Mouse (Mus musculus): Measurements from ENCODE around the gene Prkcq. TPM values are rescaled to one million over a fixed set of nuclear protein-coding genes. Genes with fewer than 3 reads are reported as not detected.

Prkcq gene
- polyA plus RNA-seq, 1 experiment from 2014 or later: 9.4 TPM

GRCm38 (mm10) chr2:11205720-11206119 is 33.8 kb downstream of the Prkcq start:
- Histone ChIP-seq H3K9ac (no peak overlapping the region), H3K4me2 (no peak overlapping the region), H3K36me3 (no peaks in the 10 kb centered on the region), H3K27me3 (no peaks in the 10 kb centered on the region), H3K4me1 (replicated peaks) (peaks cover 10% of the 10 kb centered on the region), H3K4me3 (no peak overlapping the region), H3K27ac (replicated peaks) (no peak overlapping the region), H3K9me3 (no peaks in the 10 kb centered on the region)
- ATAC-seq (ENCODE audit: low read depth): no peak
- 94% methylated on average over 6 of the region's 6 CpGs for WGBS

GRCm38 (mm10) chr2:11208263-11208662 is 36.4 kb downstream of the Prkcq start:
- H3K4me1 ChIP-seq (replicated peaks): peaks cover 11% of the 10 kb centered on the region
- no peaks in the 10 kb centered on the region for H3K9me3 ChIP-seq
- H3K4me2 ChIP-seq: no peak overlapping the region
- no peaks in the 10 kb centered on the region for H3K36me3 ChIP-seq
- H3K4me3 ChIP-seq: no peak overlapping the region
- H3K27me3 ChIP-seq: no peaks in the 10 kb centered on the region
- ATAC-seq (ENCODE audit: low read depth): no peak
- H3K27ac ChIP-seq (replicated peaks): no peak overlapping the region
- H3K9ac ChIP-seq: no peak overlapping the region
- 92% methylated on average over 9 of the region's 9 CpGs for WGBS

- no peak overlapping the region for H3K27ac ChIP-seq (replicated peaks)
- H3K9me3 ChIP-seq: no peaks in the 10 kb centered on the region
- H3K27me3 ChIP-seq: no peaks in the 10 kb centered on the region
- no peaks in the 10 kb centered on the region for H3K36me3 ChIP-seq
- H3K4me1 ChIP-seq (replicated peaks): peaks cover 11% of the 10 kb centered on the region
- no peak overlapping the region for H3K4me2 ChIP-seq
- no peak overlapping the region for H3K4me3 ChIP-seq
- WGBS: 84% methylated on average over 6 of the region's 6 CpGs
- ATAC-seq (ENCODE audit: low read depth): no peak
- no peak overlapping the region for H3K9ac ChIP-seq
Measured at GRCm38 (mm10) chr2:11209335-11209734, 37.4 kb downstream of the Prkcq start.

DNA sequence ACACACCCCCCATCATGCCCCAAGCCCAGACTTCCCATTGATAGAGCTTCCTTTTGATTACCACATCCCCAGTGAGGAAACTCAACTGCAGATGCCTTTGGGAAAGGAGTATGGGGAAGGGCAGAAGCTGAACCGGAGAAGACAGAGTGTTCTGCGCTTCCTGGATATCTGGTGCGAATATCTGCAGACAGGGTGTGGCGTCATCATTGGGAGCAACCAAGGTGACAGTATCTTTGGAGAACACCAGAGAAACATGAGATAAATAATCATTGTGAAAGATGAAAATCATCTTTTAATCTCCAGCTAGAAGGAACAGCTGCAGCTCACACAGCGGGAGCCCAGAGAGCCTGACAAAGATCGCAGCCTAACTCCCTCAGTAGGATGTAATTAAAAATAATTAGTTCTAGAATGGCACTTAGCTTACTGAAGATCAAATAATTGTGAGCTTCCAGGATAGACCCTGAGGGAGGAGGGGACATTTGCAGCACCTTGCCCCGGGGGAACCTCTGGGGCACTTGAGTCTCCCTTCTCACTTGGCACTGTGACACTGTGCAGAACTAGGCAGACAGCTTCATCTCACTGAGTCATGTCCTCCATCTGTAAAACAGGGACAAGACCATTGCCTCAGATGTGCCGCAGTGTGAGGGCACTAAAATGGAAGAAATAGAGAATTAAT is 38.5 kb downstream of the Prkcq start:
- no peak overlapping the region for H3K4me3 ChIP-seq
- H3K4me1 ChIP-seq (replicated peaks): peaks cover 11% of the 10 kb centered on the region
- H3K4me2 ChIP-seq: no peak overlapping the region
- H3K9me3 ChIP-seq: no peaks in the 10 kb centered on the region
- no peaks in the 10 kb centered on the region for H3K36me3 ChIP-seq
- peak; percentile 62; the same call in 1 of the 2 replicates for ATAC-seq (ENCODE audit: low read depth)
- H3K27me3 ChIP-seq: no peaks in the 10 kb centered on the region
- no peak overlapping the region for H3K9ac ChIP-seq
- peak overlapping the region; percentile 69 for H3K27ac ChIP-seq (replicated peaks)
- 64% methylated on average over 8 of the region's 8 CpGs for WGBS

DNA sequence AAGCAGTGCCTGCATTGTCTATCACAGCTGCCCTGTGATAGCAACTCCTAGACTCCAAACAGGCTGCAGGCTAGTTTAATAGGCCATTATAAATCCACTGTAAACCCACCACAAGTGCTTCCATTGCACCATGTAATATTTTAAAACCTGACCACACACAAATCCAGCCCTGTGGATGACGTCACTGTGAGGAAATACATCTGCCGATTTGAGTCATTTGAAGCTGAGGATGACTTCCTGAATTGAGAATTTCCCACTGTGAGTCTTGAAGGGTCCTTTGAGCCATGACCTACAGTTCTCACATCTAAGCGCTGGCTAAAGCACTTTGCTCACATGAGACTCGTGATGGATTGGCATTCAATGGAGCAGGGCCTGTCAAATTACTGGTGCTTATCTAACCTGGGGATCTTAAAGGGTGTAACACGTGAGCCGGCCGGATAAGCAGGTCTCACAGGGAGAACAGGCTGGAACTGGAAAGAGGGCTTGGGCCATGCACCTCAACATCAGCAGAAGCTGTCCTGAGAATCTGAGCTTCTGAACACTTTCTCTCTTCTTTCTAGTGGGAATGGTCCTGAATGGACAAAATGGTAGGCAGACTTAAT is 40.2 kb downstream of the Prkcq start:
- no peak for ATAC-seq (ENCODE audit: low read depth)

DNA sequence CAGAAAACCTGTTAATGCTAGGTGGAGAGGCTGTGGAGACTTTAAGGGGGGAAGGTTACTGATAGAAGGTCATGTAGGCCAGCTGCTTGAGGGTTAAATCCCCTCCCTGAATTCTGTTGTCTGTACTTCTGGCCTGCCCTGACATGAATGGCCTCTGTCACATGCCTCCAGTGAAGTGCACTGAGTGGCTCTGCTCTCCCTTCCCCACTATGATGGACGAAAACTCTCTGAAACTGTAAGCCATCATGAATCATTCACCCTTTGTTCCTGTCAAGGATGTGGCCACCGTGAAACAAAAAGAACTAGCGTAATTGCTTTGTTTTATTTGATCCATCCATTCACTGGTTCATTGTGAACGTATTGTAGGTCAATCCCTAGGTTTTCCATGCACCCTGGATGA is 44.5 kb downstream of the Prkcq start:
- Histone ChIP-seq H3K4me2 (no peak overlapping the region), H3K4me3 (no peak overlapping the region), H3K9me3 (no peaks in the 10 kb centered on the region), H3K27me3 (no peaks in the 10 kb centered on the region), H3K4me1 (replicated peaks) (no peaks in the 10 kb centered on the region), H3K9ac (no peak overlapping the region), H3K27ac (replicated peaks) (no peak overlapping the region), H3K36me3 (no peaks in the 10 kb centered on the region)
- ATAC-seq (ENCODE audit: low read depth): no peak
- WGBS: 43% methylated on average over 4 of the region's 4 CpGs

More for the DNA sequence above, 40.2 kb downstream of the Prkcq start:
- no peak overlapping the region for H3K4me3 ChIP-seq
- H3K9ac ChIP-seq: no peak overlapping the region
- peaks cover 11% of the 10 kb centered on the region for H3K4me1 ChIP-seq (replicated peaks)
- H3K36me3 ChIP-seq: no peaks in the 10 kb centered on the region
- H3K27ac ChIP-seq (replicated peaks): no peak overlapping the region
- H3K4me2 ChIP-seq: no peak overlapping the region
- no peaks in the 10 kb centered on the region for H3K27me3 ChIP-seq
- H3K9me3 ChIP-seq: no peaks in the 10 kb centered on the region
- 70% methylated on average over 7 of the region's 7 CpGs for WGBS

DNA sequence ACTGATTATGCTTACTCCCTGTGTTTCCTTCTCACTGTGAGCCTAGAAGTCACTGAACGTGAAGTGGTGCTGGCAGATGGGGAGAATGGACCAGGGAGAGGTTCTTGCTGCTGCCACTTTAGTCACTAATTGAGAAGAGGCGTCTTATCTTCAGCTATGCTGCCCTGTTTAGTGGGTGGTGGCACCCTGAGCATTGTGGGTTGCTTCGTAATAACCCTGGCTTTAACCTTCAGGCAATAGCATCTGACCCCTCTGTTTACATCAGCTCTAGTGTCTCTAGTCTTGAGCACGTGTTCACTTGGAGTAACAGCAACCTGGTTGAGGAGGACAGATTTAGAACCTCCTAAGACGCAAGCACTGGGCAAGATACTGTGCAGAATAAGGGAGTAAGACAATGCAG is 44.9 kb downstream of the Prkcq start:
- ATAC-seq (ENCODE audit: low read depth): no peak
- Histone ChIP-seq H3K4me3 (no peak overlapping the region), H3K36me3 (no peaks in the 10 kb centered on the region), H3K4me2 (no peak overlapping the region), H3K9ac (no peak overlapping the region), H3K27me3 (no peaks in the 10 kb centered on the region), H3K4me1 (replicated peaks) (no peaks in the 10 kb centered on the region), H3K9me3 (no peaks in the 10 kb centered on the region), H3K27ac (replicated peaks) (no peak overlapping the region)
- 75% methylated on average over 5 of the region's 5 CpGs for WGBS

DNA sequence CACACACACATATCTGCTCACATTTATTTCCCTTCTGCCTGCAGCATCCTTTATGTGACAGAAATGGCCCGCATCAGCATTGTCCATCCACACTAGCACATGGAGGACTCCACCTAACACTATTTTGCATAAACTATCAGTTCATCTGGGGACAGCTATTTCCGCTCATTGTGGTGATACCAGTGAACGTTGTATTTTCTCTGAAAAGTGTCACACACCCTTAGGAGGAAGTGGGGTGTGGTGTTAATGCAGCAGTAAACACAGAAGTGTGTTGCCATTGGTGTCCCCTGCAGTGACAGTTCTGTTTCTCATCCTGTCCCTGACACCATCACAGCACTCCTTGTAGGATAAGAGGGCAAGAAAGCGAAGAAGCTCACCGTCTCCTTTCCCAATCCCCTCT is 46.2 kb downstream of the Prkcq start:
- Histone ChIP-seq H3K4me2 (no peak overlapping the region), H3K9me3 (no peaks in the 10 kb centered on the region), H3K27ac (replicated peaks) (no peak overlapping the region), H3K4me3 (no peak overlapping the region), H3K36me3 (no peaks in the 10 kb centered on the region), H3K27me3 (no peaks in the 10 kb centered on the region), H3K9ac (no peak overlapping the region), H3K4me1 (replicated peaks) (no peaks in the 10 kb centered on the region)
- ATAC-seq (ENCODE audit: low read depth): no peak
- WGBS: 82% methylated on average over 5 of the region's 5 CpGs

DNA sequence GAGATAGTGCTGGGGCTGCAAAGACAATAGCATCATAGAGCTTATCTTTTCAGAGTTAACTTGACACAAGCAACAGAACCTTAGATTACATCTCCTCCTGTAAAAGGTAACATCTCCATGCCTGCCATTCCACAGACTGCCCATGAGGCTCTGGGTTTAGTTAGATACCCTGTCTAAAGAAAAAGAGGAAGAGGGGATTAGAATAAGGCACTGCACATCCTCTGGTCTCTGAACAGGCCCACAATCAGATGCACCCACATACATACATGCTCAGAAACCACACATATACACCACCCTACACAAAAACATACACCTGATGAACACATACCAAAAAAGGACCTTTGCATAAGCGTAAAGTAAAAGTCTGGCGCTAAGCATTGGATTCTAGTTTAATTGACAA is 47.4 kb downstream of the Prkcq start:
- 99% methylated on average over 2 of the region's 2 CpGs for WGBS

GRCm38 (mm10) chr2:11224808-11225484 is 53.0 kb downstream of the Prkcq start:
- no peak for ATAC-seq (ENCODE audit: low read depth)
- H3K4me1 ChIP-seq (replicated peaks): no peaks in the 10 kb centered on the region
- WGBS: 95% methylated on average over 3 of the region's 3 CpGs
- no peak overlapping the region for H3K27ac ChIP-seq (replicated peaks)
- no peaks in the 10 kb centered on the region for H3K27me3 ChIP-seq
- no peaks in the 10 kb centered on the region for H3K36me3 ChIP-seq
- H3K9ac ChIP-seq: no peak overlapping the region
- no peaks in the 10 kb centered on the region for H3K9me3 ChIP-seq
- H3K4me2 ChIP-seq: no peak overlapping the region
- H3K4me3 ChIP-seq: no peak overlapping the region

More for the DNA sequence above, 47.4 kb downstream of the Prkcq start:
- Histone ChIP-seq H3K27me3 (no peaks in the 10 kb centered on the region), H3K4me1 (replicated peaks) (no peaks in the 10 kb centered on the region), H3K9ac (no peak overlapping the region), H3K27ac (replicated peaks) (no peak overlapping the region), H3K9me3 (no peaks in the 10 kb centered on the region), H3K36me3 (no peaks in the 10 kb centered on the region), H3K4me2 (no peak overlapping the region), H3K4me3 (no peak overlapping the region)
- ATAC-seq (ENCODE audit: low read depth): no peak

GRCm38 (mm10) chr2:11225485-11225876 is 53.6 kb downstream of the Prkcq start:
- no peak overlapping the region for H3K27ac ChIP-seq (replicated peaks)
- WGBS: 76% methylated on average over 5 of the region's 5 CpGs
- no peak overlapping the region for H3K4me2 ChIP-seq
- no peaks in the 10 kb centered on the region for H3K27me3 ChIP-seq
- ATAC-seq (ENCODE audit: low read depth): no peak
- no peaks in the 10 kb centered on the region for H3K9me3 ChIP-seq
- no peaks in the 10 kb centered on the region for H3K36me3 ChIP-seq
- H3K4me1 ChIP-seq (replicated peaks): no peaks in the 10 kb centered on the region
- no peak overlapping the region for H3K9ac ChIP-seq
- no peak overlapping the region for H3K4me3 ChIP-seq

- 91% methylated on average over 7 of the region's 7 CpGs for WGBS
- no peaks in the 10 kb centered on the region for H3K27me3 ChIP-seq
- no peak overlapping the region for H3K4me2 ChIP-seq
- H3K4me3 ChIP-seq: no peak overlapping the region
- no peak overlapping the region for H3K9ac ChIP-seq
- H3K27ac ChIP-seq (replicated peaks): no peak overlapping the region
- H3K9me3 ChIP-seq: no peaks in the 10 kb centered on the region
- no peaks in the 10 kb centered on the region for H3K36me3 ChIP-seq
- ATAC-seq (ENCODE audit: low read depth): no peak
- no peaks in the 10 kb centered on the region for H3K4me1 ChIP-seq (replicated peaks)
Measured at GRCm38 (mm10) chr2:11226555-11226954, 54.6 kb downstream of the Prkcq start.
